Mouse (Mus musculus): ENCODE measurements around the gene Fahd2a. TPM values are rescaled to one million over a fixed set of nuclear protein-coding genes. Genes with fewer than 3 reads are reported as not detected.

The Fahd2a gene
- polyA plus RNA-seq, 1 experiment from 2014 or later: 22.8 TPM

Other genes with a start within 250 kb of the Fahd2a start
- gene 1810024B03Rik, start 236.3 kb downstream of the Fahd2a start, polyA plus RNA-seq (2015; fragmentation: Nextera tagmentation; extraction: Ambion mirVana): 2.3 and 2.4 TPM in 2 replicates
- 66.9 and 70.0 TPM in 2 replicates for gene Snrnp200, start 236.2 kb downstream of the Fahd2a start, polyA plus RNA-seq (2015; fragmentation: Nextera tagmentation; extraction: Ambion mirVana)
- 65.6 and 67.2 TPM in 2 replicates for gene Ciao1, start 196.7 kb downstream of the Fahd2a start, polyA plus RNA-seq (2015; fragmentation: Nextera tagmentation; extraction: Ambion mirVana)
- 30.8 and 32.2 TPM in 2 replicates for gene Tmem127, start 196.7 kb downstream of the Fahd2a start, polyA plus RNA-seq (2015; fragmentation: Nextera tagmentation; extraction: Ambion mirVana)
- gene Stard7, start 174.3 kb downstream of the Fahd2a start, polyA plus RNA-seq (2015; fragmentation: Nextera tagmentation; extraction: Ambion mirVana): 63.8 and 64.1 TPM in 2 replicates
- 4.4 and 4.6 TPM in 2 replicates for gene Dusp2, start 108.4 kb downstream of the Fahd2a start, polyA plus RNA-seq (2015; fragmentation: Nextera tagmentation; extraction: Ambion mirVana)
- 0.06 and 0.14 TPM in 2 replicates for gene Astl, start 105.9 kb downstream of the Fahd2a start, polyA plus RNA-seq (2015; fragmentation: Nextera tagmentation; extraction: Ambion mirVana)
- 0.45 and 0.56 TPM in 2 replicates for gene Adra2b, start 81.4 kb downstream of the Fahd2a start, polyA plus RNA-seq (2015; fragmentation: Nextera tagmentation; extraction: Ambion mirVana)
- 0.14 and 0.32 TPM in 2 replicates for gene Gpat2, start 19.4 kb downstream of the Fahd2a start, polyA plus RNA-seq (2015; fragmentation: Nextera tagmentation; extraction: Ambion mirVana)
- gene Kcnip3, start 77.5 kb upstream of the Fahd2a start, polyA plus RNA-seq (2015; fragmentation: Nextera tagmentation; extraction: Ambion mirVana): 1.2 and 1.5 TPM in 2 replicates
- gene Prom2, start 96.9 kb upstream of the Fahd2a start, polyA plus RNA-seq (2015; fragmentation: Nextera tagmentation; extraction: Ambion mirVana): 1.8 and 2.3 TPM in 2 replicates
- 5.2 and 6.1 TPM in 2 replicates for gene Zfp661, start 142.5 kb upstream of the Fahd2a start, polyA plus RNA-seq (2015; fragmentation: Nextera tagmentation; extraction: Ambion mirVana)
- gene Mrps5, start 142.7 kb upstream of the Fahd2a start, polyA plus RNA-seq (2015; fragmentation: Nextera tagmentation; extraction: Ambion mirVana): 136 and 145 TPM in 2 replicates
- 1.4 and 1.6 TPM in 2 replicates for gene Mal, start 212.1 kb upstream of the Fahd2a start, polyA plus RNA-seq (2015; fragmentation: Nextera tagmentation; extraction: Ambion mirVana)

Data from limb, embryonic 13.5 days (tissue).